21 mouse cellular contexts compared by ENCODE assay signal in the genomic region with DNA sequence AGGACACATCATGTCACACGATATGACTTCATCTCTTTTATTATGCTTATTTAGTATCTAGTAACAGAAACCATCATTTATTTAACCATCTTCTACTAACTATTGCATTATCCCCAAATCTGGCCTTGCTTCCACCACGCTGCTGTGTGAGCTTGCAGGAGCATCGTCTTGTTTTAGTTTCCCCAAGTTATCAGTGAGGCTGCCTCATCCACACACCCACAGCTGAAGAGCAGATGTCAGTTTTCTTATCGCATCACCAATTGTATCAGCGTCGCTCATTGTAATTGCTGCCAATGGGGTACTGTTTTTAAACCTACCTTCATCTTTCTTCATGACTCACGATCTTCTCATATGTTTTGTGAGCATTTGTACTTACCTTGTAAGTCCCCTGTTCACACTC.
"Had no signal": no experiment of that assay in that cellular context is flagged by ENCODE, and none has a peak within 500 bp of the region (broad histone marks: within the 10 kb centered on the region; RNA-seq: fewer than 3 reads in every experiment).

No protein-coding gene starts in this region.

- H3K27me3 ChIP-seq: kidney, embryonic 15.5 days; lung, embryonic 15.5 days; midbrain, embryonic 12.5 days; midbrain, embryonic 15.5 days; neural tube, embryonic 12.5 days; neural tube, embryonic 15.5 days had no signal

- H3K4me3 ChIP-seq: kidney, embryonic 15.5 days; left cerebral cortex, adult 2 months; lung, embryonic 15.5 days; midbrain, embryonic 12.5 days; midbrain, embryonic 15.5 days; neural tube, embryonic 12.5 days; neural tube, embryonic 15.5 days had no signal

- H3K9me3 ChIP-seq: lung, embryonic 15.5 days; midbrain, embryonic 12.5 days; midbrain, embryonic 15.5 days; neural tube, embryonic 12.5 days; neural tube, embryonic 15.5 days had no signal

- DNase-seq: kidney, adult 11 months; kidney, adult 8-10 months; kidney, postnatal 10 days; kidney, postnatal 36 days; layer of hippocampus, postnatal 36 days; lung, adult 18-20 months; lung, postnatal 10 days; lung, postnatal 36 days; right cerebral cortex, adult 18-20 months; right cerebral cortex, postnatal 14 days; right cerebral cortex, postnatal 4 days; thymus, adult 2 months; thymus, postnatal 14 days had no signal

- H3K36me3 ChIP-seq: kidney, embryonic 15.5 days; lung, embryonic 15.5 days; midbrain, embryonic 12.5 days; midbrain, embryonic 15.5 days; neural tube, embryonic 12.5 days; neural tube, embryonic 15.5 days had no signal

- ATAC-seq: midbrain, embryonic 15.5 days had no signal

- H3K9ac ChIP-seq: kidney, embryonic 15.5 days; lung, embryonic 15.5 days; midbrain, embryonic 12.5 days; midbrain, embryonic 15.5 days; neural tube, embryonic 12.5 days; neural tube, embryonic 15.5 days had no signal

- H3K4me2 ChIP-seq: kidney, embryonic 15.5 days; lung, embryonic 15.5 days; midbrain, embryonic 12.5 days; midbrain, embryonic 15.5 days; neural tube, embryonic 12.5 days; neural tube, embryonic 15.5 days had no signal

- H3K27ac ChIP-seq: kidney, embryonic 15.5 days; left cerebral cortex, adult 2 months; lung, embryonic 15.5 days; midbrain, embryonic 12.5 days; midbrain, embryonic 15.5 days; neural tube, embryonic 12.5 days; neural tube, embryonic 15.5 days; stomach, postnatal 0 days had no signal

- H3K4me1 ChIP-seq: lung, embryonic 15.5 days; midbrain, embryonic 12.5 days; midbrain, embryonic 15.5 days; neural tube, embryonic 12.5 days; neural tube, embryonic 15.5 days had no signal
